Mouse (Mus musculus): ENCODE measurements around the gene Arfip1.

GRCm38 (mm10) chr3:84602759-84603158 lies 20.3 kb upstream of the Arfip1 start:
- TF ChIP-seq CTCF (IDR thresholded peaks at IDR 0.05; ENCODE audit: low read depth) (no peak), EP300 (IDR thresholded peaks at IDR 0.05; ENCODE audit: low read depth) (no peak)
